Mouse (Mus musculus): ENCODE measurements around the gene Dbx2.

The Dbx2 gene

DNA sequence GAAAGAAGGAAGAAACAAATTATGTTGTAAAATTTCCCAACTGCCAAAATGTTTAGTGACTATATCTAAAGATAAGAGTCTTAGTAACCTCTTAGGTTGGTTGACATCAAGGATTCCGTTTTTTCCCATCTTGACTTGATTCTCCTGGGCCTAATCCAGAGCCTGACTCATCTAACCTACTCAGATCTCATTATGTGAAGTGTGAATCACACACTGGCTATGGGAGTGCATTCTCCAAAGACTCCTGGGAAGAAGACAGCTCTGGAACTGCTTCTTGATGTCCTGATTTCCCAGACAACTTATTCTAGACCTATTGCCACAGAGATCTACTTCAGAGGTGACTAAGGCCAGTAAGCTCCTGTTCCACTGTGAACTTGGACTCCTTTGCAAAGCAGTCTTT, 43.2 kb downstream of the Dbx2 start:
- DNase-seq = no peak

- DNase-seq = no peak
These were observed 54.6 kb downstream of the Dbx2 start for GRCm38 (mm10) chr15:95601179-95601578.

DNA sequence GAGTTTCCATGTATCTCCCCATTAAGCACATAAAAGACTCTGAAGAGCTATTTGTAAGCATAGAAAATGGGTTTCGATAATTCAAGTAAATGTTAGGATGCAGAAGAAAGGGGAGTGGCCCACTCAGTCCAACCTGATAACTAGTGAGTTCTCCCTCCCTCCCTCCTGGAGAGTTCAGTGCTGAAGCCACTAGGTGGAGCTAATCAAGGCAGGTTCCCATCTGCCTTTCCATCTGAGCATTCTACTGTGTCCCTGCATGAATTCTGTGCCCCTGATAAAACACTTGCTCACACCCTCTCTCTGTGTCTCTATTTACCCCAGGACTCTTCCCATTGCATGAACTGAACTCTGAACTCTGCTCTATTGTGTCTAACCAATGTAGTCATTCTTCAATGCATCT, 57.1 kb downstream of the Dbx2 start:
- no peak for DNase-seq

GRCm38 (mm10) chr15:95586906-95587305, 68.9 kb downstream of the Dbx2 start:
- no peak for DNase-seq

DNA sequence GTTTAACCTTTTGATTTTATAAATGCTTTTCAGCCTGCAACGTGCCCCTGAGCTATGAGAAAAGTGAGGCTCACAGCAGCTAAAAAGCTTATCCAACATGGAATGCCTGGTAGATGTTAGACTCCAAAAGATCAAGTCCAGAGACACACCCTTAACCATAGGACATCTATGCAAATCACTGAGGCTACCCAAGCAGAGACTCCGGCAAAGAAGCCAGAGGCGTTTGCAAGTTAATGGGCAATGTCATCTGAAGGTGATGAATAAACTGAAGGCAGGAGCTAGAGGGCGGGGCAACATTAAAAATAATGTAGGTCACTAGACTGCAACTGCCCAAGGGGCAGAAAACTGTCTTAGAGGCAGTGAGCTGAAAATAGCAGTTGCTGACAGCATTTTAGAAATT, 70.9 kb downstream of the Dbx2 start:
- DNase-seq = no peak

DNA sequence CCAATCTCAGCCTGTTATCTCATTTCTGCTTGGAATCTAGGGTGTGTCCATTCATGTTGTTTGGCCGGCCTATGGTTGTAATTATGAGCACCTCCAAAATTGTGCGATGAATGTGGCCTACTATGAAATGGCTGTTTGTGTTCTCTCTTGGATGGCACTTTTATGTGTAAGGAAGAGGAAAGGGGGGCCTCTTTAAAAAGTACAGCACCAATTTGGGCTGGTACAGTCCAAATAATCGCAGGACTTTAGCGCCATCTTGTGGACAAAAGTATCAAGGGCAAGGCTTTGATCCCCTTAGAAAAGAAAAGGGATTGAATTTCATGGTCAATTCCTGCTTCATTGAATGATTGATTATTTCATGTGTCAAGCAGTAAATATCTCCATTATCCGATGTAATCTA, 81.1 kb downstream of the Dbx2 start:
- DNase-seq = no peak

All from spleen, adult 18-20 months (tissue).